Mouse (Mus musculus): ENCODE data around the gene Clstn2. TPM values are rescaled to one million over a fixed set of nuclear protein-coding genes. Genes with fewer than 3 reads are reported as not detected.

Gene Clstn2
- polyA plus RNA-seq, 1 experiment from 2014 or later: 4.7 TPM

DNA sequence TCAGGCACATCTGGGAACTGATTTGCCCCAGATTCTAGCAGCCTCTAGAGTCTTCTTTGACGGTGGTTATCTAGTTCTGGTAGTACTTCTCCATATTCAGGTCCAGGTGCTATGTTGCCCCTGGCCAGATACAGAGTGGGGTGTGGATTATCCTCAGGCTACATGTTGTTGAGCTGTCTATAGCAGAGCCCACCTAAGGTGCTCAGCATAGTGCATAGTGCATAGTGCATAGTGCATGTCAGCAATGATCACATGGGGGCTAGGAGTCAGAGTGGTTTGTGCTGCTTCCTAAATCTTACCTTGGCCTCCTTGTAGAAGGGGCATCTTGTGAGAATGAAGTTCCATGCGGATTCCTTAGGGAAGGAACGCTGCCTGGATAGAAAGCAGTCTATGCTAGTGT is 556.5 kb downstream of the Clstn2 start:
- Histone ChIP-seq H3K27me3 (no peaks in the 10 kb centered on the region), H3K4me1 (no peaks in the 10 kb centered on the region), H3K4me3 (no peak overlapping the region), H3K9ac (no peak overlapping the region), H3K9me3 (no peaks in the 10 kb centered on the region), H3K4me2 (replicated peaks) (no peak overlapping the region), H3K27ac (no peak overlapping the region), H3K36me3 (no peaks in the 10 kb centered on the region)
- no peak for ATAC-seq (ENCODE audit: low FRiP score, low read depth)
- WGBS: 82% methylated on average over 3 of the region's 3 CpGs

DNA sequence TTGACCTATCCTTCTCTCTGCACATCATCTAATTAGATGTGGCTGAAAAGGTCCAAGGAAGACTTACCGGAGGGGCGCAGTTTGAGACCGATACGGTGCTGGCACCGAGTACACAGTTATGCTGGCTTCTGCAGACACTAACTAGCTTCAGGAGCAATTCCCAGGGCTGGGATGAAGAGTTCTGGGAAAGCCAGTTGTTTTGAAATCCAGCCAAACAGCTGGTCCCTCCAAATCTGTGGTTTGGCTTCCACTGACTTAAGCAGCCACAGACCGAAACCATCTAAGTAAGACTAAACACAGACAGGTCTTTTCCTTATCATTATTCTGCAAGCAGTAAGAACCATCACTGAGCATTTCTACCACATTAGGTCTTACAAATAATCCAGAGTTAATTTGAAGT is 558.1 kb downstream of the Clstn2 start:
- Histone ChIP-seq H3K4me1 (no peaks in the 10 kb centered on the region), H3K4me3 (no peak overlapping the region), H3K9me3 (no peaks in the 10 kb centered on the region), H3K9ac (no peak overlapping the region), H3K4me2 (replicated peaks) (no peak overlapping the region), H3K27ac (no peak overlapping the region), H3K27me3 (no peaks in the 10 kb centered on the region), H3K36me3 (no peaks in the 10 kb centered on the region)
- WGBS: 72% methylated on average over 6 of the region's 6 CpGs
- no peak for ATAC-seq (ENCODE audit: low FRiP score, low read depth)

DNA sequence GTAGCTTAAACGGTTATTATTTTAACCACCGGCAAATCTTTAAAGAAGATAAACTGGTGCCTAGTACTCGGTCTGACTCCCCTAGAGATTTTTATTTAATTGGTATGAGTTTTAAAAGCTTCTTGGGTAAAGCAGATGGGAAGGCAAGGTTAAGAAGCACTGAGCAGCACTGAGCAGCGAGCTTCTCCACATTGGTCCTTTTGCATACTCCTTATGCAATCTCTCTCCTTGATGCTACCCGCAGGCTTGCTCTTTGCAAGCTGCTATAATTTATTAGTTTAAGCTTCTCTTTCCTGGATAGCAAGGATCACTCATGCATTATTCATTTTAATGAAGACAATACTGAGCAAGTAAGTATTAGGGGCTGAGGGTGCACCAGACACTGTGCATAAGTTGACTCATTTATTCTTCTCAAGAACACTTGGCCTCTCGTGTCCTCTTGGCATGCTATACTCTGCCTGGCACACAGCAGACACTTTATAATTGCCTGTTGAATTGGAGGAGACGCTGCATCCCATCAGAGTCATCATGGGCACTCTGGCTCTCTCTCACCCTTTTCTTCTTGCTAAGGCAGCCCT is 561.9 kb downstream of the Clstn2 start:
- 81% methylated on average over 7 of the region's 7 CpGs for WGBS
- H3K27me3 ChIP-seq: no peaks in the 10 kb centered on the region

DNA sequence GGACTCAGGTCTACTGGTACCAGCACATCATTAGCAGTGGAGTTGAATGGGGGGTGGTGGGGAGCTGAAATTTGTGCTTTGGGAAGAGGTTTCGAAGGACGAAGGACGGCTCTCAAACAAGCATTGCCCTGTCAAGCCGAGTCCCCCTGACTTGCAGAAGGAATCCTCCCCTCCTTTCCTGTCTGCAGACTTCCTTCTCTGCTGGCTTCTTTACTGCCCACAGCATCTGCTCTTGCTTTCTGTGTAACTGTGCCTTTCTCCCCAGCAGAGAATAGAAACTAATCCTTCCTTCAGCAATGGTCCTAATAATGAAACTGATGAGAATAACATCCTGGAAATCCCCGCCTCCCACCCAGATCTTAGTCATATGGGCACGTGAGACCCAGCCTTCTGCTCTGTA is 572.5 kb downstream of the Clstn2 start:
- H3K27ac ChIP-seq: no peak overlapping the region
- peaks cover 15% of the 10 kb centered on the region for H3K4me1 ChIP-seq
- ATAC-seq (ENCODE audit: low FRiP score, low read depth): no peak
- H3K9ac ChIP-seq: no peak overlapping the region
- peak overlapping the region; percentile 23; the same call in 1 of the 2 replicates for H3K4me2 ChIP-seq (replicated peaks)
- no peaks in the 10 kb centered on the region for H3K27me3 ChIP-seq
- no peaks in the 10 kb centered on the region for H3K36me3 ChIP-seq
- H3K4me3 ChIP-seq: no peak overlapping the region
- 60% methylated on average over 6 of the region's 6 CpGs for WGBS
- H3K9me3 ChIP-seq: no peaks in the 10 kb centered on the region

More for the DNA sequence above, 561.9 kb downstream of the Clstn2 start:
- H3K9me3 ChIP-seq: no peaks in the 10 kb centered on the region
- H3K27ac ChIP-seq: no peak overlapping the region
- no peaks in the 10 kb centered on the region for H3K4me1 ChIP-seq
- no peak overlapping the region for H3K4me2 ChIP-seq (replicated peaks)
- ATAC-seq (ENCODE audit: low FRiP score, low read depth): no peak
- no peak overlapping the region for H3K4me3 ChIP-seq
- no peaks in the 10 kb centered on the region for H3K36me3 ChIP-seq
- H3K9ac ChIP-seq: no peak overlapping the region

DNA sequence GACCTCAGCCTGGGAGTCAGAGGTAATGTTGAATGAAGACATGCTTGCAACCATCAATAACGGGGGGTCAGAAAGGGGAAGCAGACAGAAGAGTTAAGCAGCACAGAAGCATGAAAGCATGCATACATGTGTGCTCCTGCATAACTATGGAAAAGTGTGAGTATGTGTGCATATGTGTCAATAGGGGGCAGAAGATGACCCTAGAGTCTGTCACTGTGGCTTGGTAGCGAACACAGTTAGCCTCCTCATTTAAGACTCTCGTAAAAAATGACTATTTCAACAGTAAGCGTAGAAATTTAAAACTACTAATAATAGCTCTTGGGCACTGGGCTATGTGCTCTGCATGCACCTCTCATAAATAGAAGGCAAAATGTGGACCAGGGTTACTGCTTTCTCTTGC is 573.2 kb downstream of the Clstn2 start:
- 44% methylated on average over 4 of the region's 4 CpGs for WGBS
- Histone ChIP-seq H3K27me3 (no peaks in the 10 kb centered on the region), H3K36me3 (no peaks in the 10 kb centered on the region), H3K9ac (no peak overlapping the region), H3K27ac (no peak overlapping the region), H3K9me3 (no peaks in the 10 kb centered on the region), H3K4me1 (peaks cover 15% of the 10 kb centered on the region), H3K4me3 (no peak overlapping the region), H3K4me2 (replicated peaks) (peak overlapping the region; percentile 23; the same call in 1 of the 2 replicates)
- ATAC-seq (ENCODE audit: low FRiP score, low read depth): peak; percentile 54; the same call in 1 of the 2 replicates

DNA sequence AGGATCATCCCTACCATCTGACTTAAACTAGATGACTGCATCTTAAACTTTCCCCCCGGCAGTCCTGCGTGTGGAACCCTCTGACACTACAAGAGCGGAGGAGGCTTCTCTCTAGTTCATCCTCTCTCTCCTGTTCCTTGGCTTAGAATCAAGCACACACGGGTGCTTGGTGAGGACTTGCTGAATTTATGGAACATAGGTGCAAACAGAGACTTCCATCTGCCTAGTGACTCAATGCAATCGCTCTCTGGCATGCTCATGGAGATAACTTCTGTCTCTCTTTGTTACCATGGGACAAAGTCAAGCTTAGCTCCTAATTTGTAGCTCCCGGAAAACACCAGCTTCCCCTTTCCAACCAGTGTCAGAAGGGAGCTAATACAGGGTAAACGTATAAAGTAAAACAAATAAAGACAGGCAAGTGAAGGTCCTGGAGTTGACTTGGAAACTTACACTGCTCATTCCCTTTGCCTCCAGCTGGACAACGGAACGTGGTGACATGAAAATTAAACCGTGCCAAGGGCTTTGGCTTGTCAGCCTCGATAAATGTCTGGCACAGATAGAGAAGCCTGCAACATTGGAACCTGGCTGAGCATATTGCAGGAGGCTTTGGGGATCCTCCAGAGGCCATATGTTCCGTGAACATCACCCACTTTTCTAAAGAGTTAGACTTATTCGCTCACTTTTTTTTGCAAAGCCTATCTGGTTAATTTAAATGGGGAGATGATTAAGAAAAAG is 583.5 kb downstream of the Clstn2 start:
- 81% methylated on average over 13 of the region's 13 CpGs for WGBS

DNA sequence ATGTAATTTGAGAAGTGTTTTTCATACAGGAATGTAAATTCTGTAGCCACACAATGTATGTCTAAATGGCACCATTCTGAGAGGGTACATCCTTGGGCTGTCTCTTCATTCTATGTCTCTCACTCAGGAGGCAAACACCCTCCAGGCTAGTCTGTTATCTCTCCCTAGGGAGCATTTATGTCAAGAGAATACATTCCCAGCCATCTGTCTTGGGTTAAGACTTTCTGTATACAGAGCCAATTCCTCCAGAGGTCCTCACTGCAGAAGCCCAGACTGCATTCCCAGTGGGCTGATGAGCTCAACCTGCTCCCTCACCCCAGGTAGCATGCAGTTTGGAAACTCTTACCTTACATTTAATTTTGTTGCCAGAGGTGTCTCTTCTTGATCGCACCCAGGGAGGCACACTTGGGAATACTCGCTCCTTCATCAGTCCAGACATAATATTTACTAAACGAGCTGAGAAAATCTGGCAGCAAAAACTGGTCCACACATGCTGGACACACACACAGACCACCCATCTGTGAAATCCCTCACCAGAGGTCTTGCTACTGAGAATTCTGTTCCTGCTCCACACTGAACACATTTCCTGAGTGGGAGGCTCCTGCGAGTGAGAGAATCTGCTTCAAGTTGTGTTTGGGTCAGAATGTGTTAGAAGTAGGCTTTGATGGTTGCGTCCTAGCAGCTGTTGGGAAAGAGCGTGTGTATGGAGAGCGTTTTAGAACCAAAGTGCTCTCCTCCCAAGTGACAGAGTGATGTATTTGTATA is 592.9 kb downstream of the Clstn2 start:
- 56% methylated on average over 7 of the region's 7 CpGs for WGBS
- ATAC-seq (ENCODE audit: low FRiP score, low read depth): no peak
- no peak overlapping the region for H3K4me2 ChIP-seq (replicated peaks)

More for the DNA sequence above, 583.5 kb downstream of the Clstn2 start:
- Histone ChIP-seq H3K9ac (no peak overlapping the region), H3K27ac (no peak overlapping the region), H3K9me3 (no peaks in the 10 kb centered on the region), H3K4me3 (no peak overlapping the region), H3K36me3 (no peaks in the 10 kb centered on the region), H3K27me3 (no peaks in the 10 kb centered on the region), H3K4me1 (no peaks in the 10 kb centered on the region), H3K4me2 (replicated peaks) (no peak overlapping the region)
- no peak for ATAC-seq (ENCODE audit: low FRiP score, low read depth)

DNA sequence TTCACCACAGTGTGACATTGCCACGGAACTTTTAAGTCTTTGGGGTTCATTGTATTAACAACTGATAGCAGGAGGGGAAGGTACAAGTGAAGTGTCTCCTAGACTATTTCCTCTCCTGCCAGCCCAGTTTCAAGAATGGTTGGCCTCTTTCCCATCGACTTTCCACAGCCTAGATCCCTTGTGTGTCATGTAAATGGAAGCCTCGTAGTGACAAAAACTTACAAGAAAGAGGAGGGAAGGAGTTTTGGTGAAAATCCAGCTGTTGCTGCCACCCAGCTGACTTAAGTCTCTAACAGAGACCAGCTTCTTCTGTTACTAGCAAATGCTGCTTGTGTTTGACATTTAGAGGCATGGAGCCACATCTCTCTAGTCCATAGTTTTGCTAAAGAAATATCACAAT is 598.3 kb downstream of the Clstn2 start:
- H3K36me3 ChIP-seq: no peaks in the 10 kb centered on the region
- no peak overlapping the region for H3K9ac ChIP-seq
- no peak overlapping the region for H3K4me3 ChIP-seq
- WGBS: 63% methylated on average over 3 of the region's 3 CpGs
- H3K4me1 ChIP-seq: no peaks in the 10 kb centered on the region
- H3K27me3 ChIP-seq: no peaks in the 10 kb centered on the region
- no peaks in the 10 kb centered on the region for H3K9me3 ChIP-seq
- no peak overlapping the region for H3K4me2 ChIP-seq (replicated peaks)
- no peak for ATAC-seq (ENCODE audit: low FRiP score, low read depth)
- no peak overlapping the region for H3K27ac ChIP-seq

More for the DNA sequence above, 592.9 kb downstream of the Clstn2 start:
- H3K27ac ChIP-seq: no peak overlapping the region
- no peaks in the 10 kb centered on the region for H3K36me3 ChIP-seq
- no peaks in the 10 kb centered on the region for H3K27me3 ChIP-seq
- no peak overlapping the region for H3K9ac ChIP-seq
- peaks cover 9% of the 10 kb centered on the region for H3K4me1 ChIP-seq
- no peak overlapping the region for H3K4me3 ChIP-seq
- no peaks in the 10 kb centered on the region for H3K9me3 ChIP-seq

DNA sequence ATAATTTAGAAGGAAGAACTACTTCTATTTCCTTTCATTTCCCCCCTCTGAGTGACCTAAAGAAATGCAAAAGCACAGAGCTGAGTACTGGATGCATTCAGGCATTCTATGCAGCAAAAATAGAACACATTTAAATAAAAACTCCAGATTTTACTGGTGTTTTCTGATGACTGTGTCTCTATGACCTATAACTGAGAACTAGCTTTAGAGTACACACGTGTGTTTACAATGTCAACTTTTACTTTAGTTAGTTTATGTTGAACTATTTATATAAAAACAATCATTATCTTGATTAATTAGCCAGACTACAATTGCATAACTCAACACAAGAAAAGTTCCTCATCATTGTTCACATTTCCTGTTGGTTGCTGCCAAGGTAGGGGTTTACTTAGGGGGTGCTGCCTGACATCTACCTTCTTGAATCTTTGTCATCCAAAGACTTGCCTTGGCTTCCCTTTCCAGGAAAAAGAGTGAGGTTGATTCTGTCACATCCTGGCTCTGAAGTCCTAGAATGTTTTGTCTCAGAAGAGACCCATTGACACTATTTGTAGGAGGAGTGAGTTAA is 603.0 kb downstream of the Clstn2 start:
- no peaks in the 10 kb centered on the region for H3K4me1 ChIP-seq
- no peak overlapping the region for H3K27ac ChIP-seq
- ATAC-seq (ENCODE audit: low FRiP score, low read depth): no peak
- H3K9ac ChIP-seq: no peak overlapping the region
- H3K36me3 ChIP-seq: no peaks in the 10 kb centered on the region
- H3K27me3 ChIP-seq: no peaks in the 10 kb centered on the region
- no peak overlapping the region for H3K4me3 ChIP-seq
- no peaks in the 10 kb centered on the region for H3K9me3 ChIP-seq
- WGBS: 80% methylated on average over 1 of the region's 1 CpGs
- no peak overlapping the region for H3K4me2 ChIP-seq (replicated peaks)

DNA sequence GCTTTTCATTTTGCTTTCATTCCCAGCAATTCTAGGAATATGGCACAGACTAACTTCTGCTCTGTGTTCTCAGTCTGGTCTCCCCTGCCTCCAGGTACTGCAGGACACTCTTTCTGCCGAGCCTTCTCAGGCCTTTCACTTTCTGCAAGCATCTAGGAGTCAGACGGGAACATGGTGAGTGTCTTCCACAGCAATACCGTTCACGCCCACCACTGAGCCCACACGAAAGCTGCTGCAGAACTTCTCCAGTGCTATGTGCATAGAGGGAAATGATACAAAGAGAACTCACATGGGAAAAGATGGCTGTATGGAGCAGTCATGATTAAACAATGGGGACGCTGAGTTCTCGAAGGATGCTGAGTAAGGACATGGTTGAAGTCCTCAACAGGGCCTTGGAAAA is 604.9 kb downstream of the Clstn2 start:
- no peaks in the 10 kb centered on the region for H3K9me3 ChIP-seq
- 85% methylated on average over 7 of the region's 7 CpGs for WGBS
- no peaks in the 10 kb centered on the region for H3K27me3 ChIP-seq
- no peaks in the 10 kb centered on the region for H3K36me3 ChIP-seq
- H3K4me2 ChIP-seq (replicated peaks): no peak overlapping the region
- no peaks in the 10 kb centered on the region for H3K4me1 ChIP-seq
- H3K4me3 ChIP-seq: no peak overlapping the region
- no peak for ATAC-seq (ENCODE audit: low FRiP score, low read depth)
- H3K27ac ChIP-seq: no peak overlapping the region
- no peak overlapping the region for H3K9ac ChIP-seq

DNA sequence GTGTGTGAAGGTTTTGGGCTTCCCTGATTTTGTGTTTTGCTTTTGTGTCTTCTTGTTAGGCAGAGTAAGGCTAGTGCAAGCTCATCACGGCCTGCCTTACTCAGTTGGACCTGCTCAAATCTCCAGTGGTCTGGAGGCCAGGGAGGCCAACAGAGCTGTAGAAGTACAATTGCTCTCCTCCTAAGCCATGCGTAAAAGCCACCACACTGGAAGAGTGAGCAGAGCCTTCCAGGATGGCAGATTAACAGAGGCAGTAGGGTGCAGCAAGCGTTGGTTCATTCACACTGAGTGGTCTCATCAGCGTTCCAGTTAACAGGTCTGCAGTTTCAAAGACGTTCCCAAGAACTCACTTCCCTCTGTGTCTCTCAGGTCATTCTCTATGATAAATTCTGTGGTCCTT is 612.1 kb downstream of the Clstn2 start:
- Histone ChIP-seq H3K27me3 (no peaks in the 10 kb centered on the region), H3K9ac (no peak overlapping the region), H3K36me3 (no peaks in the 10 kb centered on the region), H3K4me2 (replicated peaks) (no peak overlapping the region), H3K4me1 (no peaks in the 10 kb centered on the region), H3K27ac (no peak overlapping the region), H3K9me3 (no peaks in the 10 kb centered on the region), H3K4me3 (no peak overlapping the region)
- ATAC-seq (ENCODE audit: low FRiP score, low read depth): no peak
- 54% methylated on average over 5 of the region's 5 CpGs for WGBS

Measured in limb, embryonic 13.5 days (tissue).